Mouse (Mus musculus) heart, adult 2 months (tissue): ENCODE data around the gene Wdr18.

Source experiments
- CTCF ChIP-seq: fragments of 200-600 bp; IDR thresholded peaks from 2 replicates; pipeline ENCODE4 v1.8.1; 2022; ENCODE audit warnings: antibody characterized with exemption, mild to moderate bottlenecking, moderate library complexity
- EP300 ChIP-seq: fragments of 200-500 bp; IDR thresholded peaks from 2 replicates; pipeline ENCODE4 v1.6.1; 2011; ENCODE audit warnings: low read depth, low read length, control low read depth; ENCODE audit not compliant: insufficient read depth

DNA sequence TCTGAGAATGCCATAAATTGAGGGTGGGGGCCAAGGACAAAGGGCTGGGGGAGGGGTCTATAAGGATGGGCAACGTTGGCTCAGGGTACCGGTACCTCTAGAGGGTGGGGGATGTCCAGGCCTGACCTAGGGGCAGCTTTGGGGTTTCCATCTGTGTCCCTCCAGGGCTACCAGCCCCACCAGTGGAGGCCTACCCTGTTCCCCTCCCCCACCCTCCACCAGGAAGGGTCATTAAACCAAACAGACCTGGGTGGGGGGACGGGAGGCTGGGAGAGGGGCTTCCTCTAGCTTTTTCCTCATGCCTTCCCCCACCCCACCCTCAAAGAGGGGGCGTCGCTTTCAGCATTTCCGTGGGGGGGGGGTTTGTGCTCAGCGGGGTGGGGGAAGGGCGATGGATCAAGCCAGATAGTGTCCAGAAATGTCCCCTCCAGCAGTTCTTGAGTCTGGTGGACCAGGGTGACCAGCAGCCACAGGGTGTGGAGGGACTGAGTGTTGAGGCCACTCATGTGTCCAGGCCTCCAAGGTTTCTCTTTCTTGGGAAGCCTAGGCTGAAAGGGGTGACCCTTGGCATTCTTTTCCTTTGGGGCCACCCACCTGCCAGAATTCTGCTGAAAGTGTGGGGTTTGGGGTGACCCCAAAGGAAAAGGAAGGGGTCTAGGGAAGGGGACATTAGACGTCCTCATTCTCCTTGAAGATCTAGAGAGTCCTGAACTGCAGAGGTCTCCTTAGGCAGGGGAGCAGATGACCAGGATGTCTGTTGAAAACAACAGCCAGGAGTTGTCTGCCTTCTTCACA is 30.8 kb upstream of the Wdr18 start:
- TF ChIP-seq CTCF: no peak
- no peak for TF ChIP-seq EP300
